Mouse (Mus musculus): ENCODE measurements around the gene Flvcr2.

- TF ChIP-seq CHD2 (IDR thresholded peaks at IDR 0.05; ENCODE audit: low read depth, low read length) = no peak
- no peak for TF ChIP-seq ZNF384 (IDR thresholded peaks at IDR 0.05; ENCODE audit: low read depth, low read length)
- TF ChIP-seq HCFC1 (IDR thresholded peaks at IDR 0.05; ENCODE audit: borderline replicate concordance, insufficient read depth, low read length) = no peak
- TF ChIP-seq MAFK (IDR thresholded peaks at IDR 0.05; ENCODE audit: insufficient read depth, low read depth, low read length) = no peak
- no peak for TF ChIP-seq ZC3H11A (IDR thresholded peaks at IDR 0.05; ENCODE audit: borderline replicate concordance, low read depth, low read length)
Observed at GRCm38 (mm10) chr12:85859511-85860189, 113.3 kb downstream of the Flvcr2 start.

All from ES-E14 (cell line).